Mouse (Mus musculus) lung, embryonic 16.5 days (tissue): ENCODE data around the gene Acaa1a. TPM values are rescaled to one million over a fixed set of nuclear protein-coding genes. Genes with fewer than 3 reads are reported as not detected.

Experiments
- ATAC-seq: fragments of 200-750 bp; cut with Nextera tagmentation; 2 replicates; pipeline ENCODE4 v1.8.0; 2017; ENCODE audit warnings: low read depth, mild to moderate bottlenecking, moderate library complexity
- H3K27ac ChIP-seq: fragments of 300-500 bp; sonication (generic); 2 replicates; pipeline ENCODE4 v1.5.1; 2014; ENCODE audit warnings: mild to moderate bottlenecking, control low read depth, low read length
- H3K27me3 ChIP-seq: fragments of 300-500 bp; sonication (generic); 2 replicates; pipeline ENCODE4 v1.6.1; 2014; ENCODE audit warnings: low read depth, low read length, mixed read lengths; ENCODE audit not compliant: control insufficient read depth, insufficient read depth
- H3K36me3 ChIP-seq: fragments of 300-500 bp; sonication (generic); 2 replicates; pipeline ENCODE4 v1.6.1; 2014; ENCODE audit warnings: low read length; ENCODE audit not compliant: control insufficient read depth, insufficient read depth
- H3K4me1 ChIP-seq: fragments of 300-500 bp; sonication (generic); replicated peaks from 2 replicates; pipeline ENCODE4 v1.6.1; 2014; ENCODE audit warnings: low read length, mixed read lengths; ENCODE audit not compliant: control insufficient read depth, insufficient read depth
- H3K4me2 ChIP-seq: fragments of 300-500 bp; sonication (generic); 2 replicates; pipeline ENCODE4 v1.6.1; 2014; ENCODE audit warnings: low read depth, low read length, control low read depth
- H3K4me3 ChIP-seq: fragments of 300-500 bp; sonication (generic); 2 replicates; pipeline ENCODE4 v1.5.1; 2014; ENCODE audit warnings: mild to moderate bottlenecking, low read length, control low read depth
- H3K9ac ChIP-seq: fragments of 300-500 bp; sonication (generic); 2 replicates; pipeline ENCODE4 v1.6.1; 2014; ENCODE audit warnings: low read length, control low read depth
- H3K9me3 ChIP-seq: fragments of 300-500 bp; sonication (generic); 2 replicates; pipeline ENCODE4 v1.6.1; 2016; ENCODE audit warnings: low read length; ENCODE audit not compliant: control insufficient read depth
- WGBS: fragments of 180-500 bp; shearing (Covaris S2); extraction: QIAGEN DNeasy Blood & Tissue Kit; methylation state at CpG from one replicate; pipeline ENCODE4 v1.1.7; 2014; 5-methylcytosine and 5-hydroxymethylcytosine counted together
- polyA plus RNA-seq: library from polyadenylated mRNA; unstranded; fragments of >200 nt; fragmentation: Nextera tagmentation; extraction: Ambion mirVana; gene quantifications from 2 replicates; pipeline ENCODE4 v1.2.1, GENCODE M21; 2015

Gene Acaa1a
- polyA plus RNA-seq, 1 experiment from 2014 or later: 111 TPM

DNA sequence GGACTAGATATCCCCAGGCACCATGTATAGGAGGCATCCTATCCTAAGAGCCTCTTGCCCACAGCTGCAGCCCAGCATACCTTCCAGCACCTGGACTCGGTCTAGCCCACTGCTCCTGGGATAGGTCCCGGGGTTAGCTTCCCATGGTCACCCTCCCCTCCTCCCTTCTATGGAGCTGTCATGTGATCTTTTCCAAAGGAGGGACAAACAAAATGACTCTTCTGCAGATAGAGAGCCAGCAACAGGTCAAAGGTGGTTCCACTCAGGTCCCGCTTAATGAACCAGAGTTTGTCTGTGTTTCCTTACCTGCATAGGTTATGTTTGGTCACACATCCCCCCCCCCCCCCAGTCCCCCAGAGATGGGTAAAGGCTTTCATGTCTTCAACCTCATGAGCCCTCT, 11.1 kb downstream of the Acaa1a start:
- 85% methylated on average over 3 of the region's 3 CpGs for WGBS
- no peak overlapping the region for H3K9ac ChIP-seq
- no peak for ATAC-seq
- H3K27ac ChIP-seq: no peak overlapping the region
- no peak overlapping the region for H3K4me3 ChIP-seq
- H3K36me3 ChIP-seq: peaks cover 10% of the 10 kb centered on the region
- no peaks in the 10 kb centered on the region for H3K9me3 ChIP-seq
- no peak overlapping the region for H3K4me2 ChIP-seq
- no peaks in the 10 kb centered on the region for H3K27me3 ChIP-seq
- H3K4me1 ChIP-seq: no peaks in the 10 kb centered on the region

DNA sequence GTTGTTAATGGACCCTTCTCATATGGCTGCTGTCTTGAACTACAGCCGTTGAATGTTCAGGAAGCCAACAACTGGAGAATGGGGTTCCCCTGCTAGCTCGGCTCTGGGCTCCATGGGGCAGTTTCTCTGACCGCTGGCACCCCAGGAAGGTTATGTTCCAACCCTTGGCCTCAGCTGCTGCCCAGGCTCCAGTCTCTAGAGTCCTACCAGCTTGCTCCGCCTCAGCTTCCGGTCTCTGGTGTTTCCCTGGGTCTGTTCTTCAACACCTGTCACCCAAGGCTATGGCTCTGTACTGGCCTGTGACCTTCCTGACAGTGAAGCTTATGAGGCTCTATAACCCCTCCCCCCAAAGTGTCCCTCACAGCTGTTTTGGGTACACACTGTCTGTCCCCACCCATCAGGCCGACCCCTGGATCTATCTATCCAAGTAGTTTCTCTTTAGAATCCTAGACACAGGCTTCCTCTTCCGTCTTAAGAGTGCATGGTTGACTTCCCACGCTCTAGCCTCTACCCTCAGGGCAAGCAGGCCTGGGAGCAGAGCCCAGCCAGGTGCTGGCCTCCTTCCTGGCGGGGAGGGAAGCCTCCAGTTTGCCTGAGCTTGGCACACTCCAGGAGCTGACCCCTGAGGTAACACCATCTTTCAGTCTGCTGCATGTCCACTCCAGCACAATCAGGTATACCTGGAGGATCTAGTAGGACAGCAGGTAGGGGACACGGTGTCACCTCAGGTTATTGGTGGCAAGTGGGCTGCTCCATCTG, 11.7 kb downstream of the Acaa1a start:
- Histone ChIP-seq H3K27me3 (no peaks in the 10 kb centered on the region), H3K27ac (no peak overlapping the region), H3K4me1 (no peaks in the 10 kb centered on the region), H3K4me2 (no peak overlapping the region), H3K36me3 (peaks cover 10% of the 10 kb centered on the region), H3K9me3 (no peaks in the 10 kb centered on the region), H3K9ac (no peak overlapping the region), H3K4me3 (no peak overlapping the region)
- ATAC-seq: no peak
- WGBS: 90% methylated on average over 10 of the region's 10 CpGs

GRCm38 (mm10) chr9:119352060-119352459, 12.6 kb downstream of the Acaa1a start:
- no peaks in the 10 kb centered on the region for H3K4me1 ChIP-seq
- WGBS: 24% methylated on average over 4 of the region's 4 CpGs
- peak; percentile 70 for ATAC-seq
- peaks cover 9% of the 10 kb centered on the region for H3K36me3 ChIP-seq
- H3K27me3 ChIP-seq: no peaks in the 10 kb centered on the region
- H3K9ac ChIP-seq: no peak overlapping the region
- no peaks in the 10 kb centered on the region for H3K9me3 ChIP-seq
- H3K27ac ChIP-seq: no peak overlapping the region
- no peak overlapping the region for H3K4me2 ChIP-seq
- H3K4me3 ChIP-seq: no peak overlapping the region

DNA sequence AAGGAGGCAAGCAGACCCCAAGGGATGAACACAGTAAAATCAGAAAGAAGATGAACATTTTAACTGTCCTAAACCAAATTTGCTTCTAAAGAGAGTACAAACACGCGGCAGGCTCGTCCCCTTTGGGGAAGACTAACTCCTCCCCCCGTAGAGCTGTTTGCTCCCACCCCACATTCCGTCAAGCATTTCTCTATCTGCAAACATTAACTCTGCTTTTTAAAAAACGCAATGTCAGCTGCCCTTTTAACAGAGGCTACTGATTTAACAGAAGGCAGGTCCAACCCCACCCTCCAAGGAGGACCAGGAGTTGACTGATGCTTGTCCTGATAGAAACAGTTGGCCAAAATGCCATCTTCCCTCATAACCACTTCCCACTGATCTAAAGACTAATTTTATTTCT, 14.4 kb downstream of the Acaa1a start:
- Histone ChIP-seq H3K9ac (no peak overlapping the region), H3K9me3 (no peaks in the 10 kb centered on the region), H3K27ac (no peak overlapping the region), H3K36me3 (peaks cover 5% of the 10 kb centered on the region), H3K4me2 (no peak overlapping the region), H3K4me3 (no peak overlapping the region), H3K4me1 (no peaks in the 10 kb centered on the region), H3K27me3 (no peaks in the 10 kb centered on the region)
- no peak for ATAC-seq
- 54% methylated on average over 6 of the region's 6 CpGs for WGBS

DNA sequence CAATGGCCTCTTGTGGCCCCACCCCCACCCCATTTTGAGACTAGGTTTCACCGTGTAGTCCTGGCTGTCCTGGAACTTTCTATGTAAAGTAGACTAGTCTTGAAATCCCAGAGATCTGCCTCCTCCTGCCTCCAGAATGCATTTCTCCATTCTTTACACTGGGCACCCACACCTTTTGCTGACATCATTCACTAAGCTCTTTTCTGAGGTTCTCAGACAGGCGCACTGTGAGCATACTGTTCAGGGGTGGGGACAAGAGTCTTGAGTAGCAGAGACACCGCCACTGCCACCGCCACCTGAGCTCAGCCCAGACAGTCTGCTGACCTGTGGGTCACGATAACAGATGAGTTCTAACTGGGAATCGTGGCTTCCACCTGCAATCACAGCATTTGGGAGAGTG, 16.5 kb downstream of the Acaa1a start:
- Histone ChIP-seq H3K9ac (no peak overlapping the region), H3K27me3 (no peaks in the 10 kb centered on the region), H3K4me3 (no peak overlapping the region), H3K9me3 (no peaks in the 10 kb centered on the region), H3K36me3 (no peaks in the 10 kb centered on the region), H3K27ac (no peak overlapping the region), H3K4me2 (no peak overlapping the region), H3K4me1 (no peaks in the 10 kb centered on the region)
- 54% methylated on average over 6 of the region's 6 CpGs for WGBS
- ATAC-seq: no peak

DNA sequence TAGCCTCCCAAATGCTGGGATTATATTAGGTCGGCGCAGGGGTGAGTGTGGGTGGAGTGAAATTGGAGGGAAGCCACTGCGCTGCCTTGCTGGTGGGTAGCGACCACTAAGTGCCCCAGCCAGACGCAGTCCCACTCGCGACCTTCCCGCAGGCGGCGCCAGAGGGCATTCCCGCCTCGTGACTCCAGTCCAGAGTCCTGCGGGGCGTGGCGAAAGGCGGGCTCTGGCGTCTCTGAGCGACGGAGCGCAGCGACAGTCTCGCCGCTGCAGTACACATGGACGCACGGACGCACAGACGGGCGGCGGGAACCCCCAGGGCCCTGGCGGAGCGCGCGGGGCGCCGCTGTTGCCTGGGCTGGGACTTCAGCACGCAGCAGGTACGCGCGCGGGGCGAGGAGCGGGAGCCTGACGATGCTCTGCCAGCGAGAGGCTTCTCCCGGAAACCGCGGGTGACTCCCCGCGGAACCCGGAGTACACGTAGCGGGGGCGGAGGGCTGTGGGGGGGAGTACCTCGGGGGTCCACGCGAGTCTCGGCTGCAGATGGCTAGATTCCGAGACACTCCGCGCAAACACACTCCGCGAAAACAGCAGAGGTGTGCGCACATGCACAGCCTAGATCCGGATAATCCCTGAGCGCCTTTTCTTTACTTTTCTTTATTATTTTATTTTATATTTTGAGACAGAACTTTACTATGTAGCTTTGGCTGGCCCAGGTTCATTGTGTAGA, 18.0 kb downstream of the Acaa1a start, which contains the start of gene Xylb:
Gene Xylb (plus strand): TSS at position 51 of the 727 bp plus-strand sequence.
- H3K27me3 ChIP-seq: no peaks in the 10 kb centered on the region
- H3K9me3 ChIP-seq: no peaks in the 10 kb centered on the region
- no peak within 1 kb of the TSS for H3K27ac ChIP-seq
- H3K4me3 ChIP-seq: peak within 1 kb of the TSS; percentile 77
- ATAC-seq: peak; percentile 93
- H3K4me2 ChIP-seq: peak within 1 kb of the TSS; percentile 94
- H3K9ac ChIP-seq: peak within 1 kb of the TSS; percentile 83
- H3K36me3 ChIP-seq: no peaks in the 10 kb centered on the region
- WGBS: 2% methylated on average over 61 of the region's 65 CpGs
- H3K4me1 ChIP-seq: no peaks in the 10 kb centered on the region

DNA sequence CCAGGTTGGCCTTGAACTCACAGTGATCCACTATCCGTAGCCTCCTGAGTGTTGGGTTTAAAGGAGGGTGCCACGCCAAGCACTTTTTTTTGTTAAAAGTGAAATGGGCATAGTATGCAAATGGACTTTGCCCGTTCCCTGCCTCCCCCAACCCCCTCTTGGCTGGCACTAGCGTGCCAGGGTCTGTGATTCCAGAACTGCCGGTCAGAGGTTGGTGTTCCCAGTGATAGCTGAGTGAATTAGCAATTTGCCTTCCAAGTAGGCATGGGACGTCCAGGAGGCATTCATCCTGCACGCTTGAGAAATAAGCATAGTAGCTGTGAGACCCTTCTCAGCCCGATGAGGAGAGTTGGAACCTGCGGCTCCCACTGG, 18.6 kb downstream of the Acaa1a start:
- peak overlapping the region; percentile 83 for H3K9ac ChIP-seq
- H3K4me2 ChIP-seq: peak overlapping the region; percentile 94
- 38% methylated on average over 9 of the region's 9 CpGs for whole genome bisulfite sequencing
- H3K27me3 ChIP-seq: no peaks in the 10 kb centered on the region
- no peak overlapping the region for H3K27ac ChIP-seq
- H3K4me3 ChIP-seq: peak overlapping the region; percentile 77
- ATAC-seq: no peak
- no peaks in the 10 kb centered on the region for H3K9me3 ChIP-seq
- H3K4me1 ChIP-seq: no peaks in the 10 kb centered on the region
- no peaks in the 10 kb centered on the region for H3K36me3 ChIP-seq

DNA sequence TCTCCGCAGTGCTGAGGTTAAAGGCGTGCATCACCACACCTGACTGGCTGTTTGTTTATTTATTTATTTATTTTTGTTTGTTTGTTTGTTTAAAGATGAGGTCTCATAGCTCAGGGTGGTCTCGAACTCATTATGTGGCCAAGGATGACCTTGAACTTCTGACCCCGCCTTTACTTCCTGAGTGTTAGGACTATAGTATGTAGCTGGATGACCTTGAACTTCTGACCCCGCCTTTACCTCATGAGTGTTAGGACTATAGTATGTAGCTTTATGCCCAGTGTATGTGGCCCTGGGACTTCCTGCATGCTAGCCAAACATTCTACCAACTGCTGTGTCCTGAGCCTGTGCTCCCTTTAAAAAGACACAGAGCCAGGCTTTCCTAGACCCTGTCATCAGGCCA, 21.9 kb downstream of the Acaa1a start:
- no peaks in the 10 kb centered on the region for H3K36me3 ChIP-seq
- WGBS: 85% methylated on average over 5 of the region's 5 CpGs
- no peaks in the 10 kb centered on the region for H3K27me3 ChIP-seq
- H3K4me3 ChIP-seq: no peak overlapping the region
- no peak overlapping the region for H3K27ac ChIP-seq
- H3K9ac ChIP-seq: no peak overlapping the region
- H3K4me1 ChIP-seq: no peaks in the 10 kb centered on the region
- no peaks in the 10 kb centered on the region for H3K9me3 ChIP-seq
- no peak for ATAC-seq
- no peak overlapping the region for H3K4me2 ChIP-seq

DNA sequence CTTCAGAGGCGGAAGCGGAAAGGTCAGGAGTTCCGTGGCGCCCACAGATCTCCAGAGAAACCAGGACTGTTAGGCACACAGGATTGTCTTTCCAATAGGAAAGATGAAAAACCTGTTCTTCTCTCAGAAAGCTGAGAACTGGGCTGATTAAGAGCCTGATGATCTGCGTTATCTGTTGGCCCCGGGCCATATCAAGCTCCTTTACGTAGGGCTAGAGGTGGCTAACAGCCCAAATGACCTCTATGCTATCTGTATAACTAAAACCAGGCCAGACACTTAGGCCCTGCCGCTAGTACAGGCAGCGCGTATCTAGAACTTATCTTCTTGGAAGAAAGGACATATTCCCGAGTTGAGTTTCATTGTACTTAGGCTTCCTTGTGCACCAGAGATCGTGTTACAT, 23.8 kb downstream of the Acaa1a start:
- no peak for ATAC-seq
- no peaks in the 10 kb centered on the region for H3K4me1 ChIP-seq
- H3K9me3 ChIP-seq: no peaks in the 10 kb centered on the region
- no peak overlapping the region for H3K9ac ChIP-seq
- H3K4me2 ChIP-seq: no peak overlapping the region
- no peaks in the 10 kb centered on the region for H3K36me3 ChIP-seq
- H3K27me3 ChIP-seq: no peaks in the 10 kb centered on the region
- 68% methylated on average over 12 of the region's 12 CpGs for WGBS
- H3K27ac ChIP-seq: no peak overlapping the region
- no peak overlapping the region for H3K4me3 ChIP-seq
